Mouse (Mus musculus): Measurements from ENCODE around the gene Gm9573. TPM values are rescaled to one million over a fixed set of nuclear protein-coding genes. Genes with fewer than 3 reads are reported as not detected.

Gene Gm9573
- not detected for polyA plus RNA-seq (2015; fragmentation: Illumina TruSeq; extraction: RNeasy Lipid Tissue Mini Kit (QIAGEN cat#74804); ENCODE audit: insufficient read depth, low read depth, low replicate concordance)

GRCm38 (mm10) chr17:35626537-35626936 is at the start of gene Gm9573:
TSS of gene Gm9573 (minus strand) at chr17:35626637.

GRCm38 (mm10) chr17:35673416-35674035 is 47.1 kb upstream of the Gm9573 start, which contains the start of gene Gtf2h4:
TSS of gene Gtf2h4 (minus strand) at chr17:35673739.

GRCm38 (mm10) chr17:35667334-35668065 is 41.1 kb upstream of the Gm9573 start, which contains the start of gene Vars2:
TSS of gene Vars2 (minus strand) at chr17:35667592.

GRCm38 (mm10) chr17:35643609-35644236 is 17.3 kb upstream of the Gm9573 start, which contains the start of gene Mucl3:
TSS of gene Mucl3 (minus strand) at chr17:35643695.

GRCm38 (mm10) chr17:35601249-35601648 is 25.2 kb downstream of the Gm9573 start, which contains the start of gene Sfta2:
TSS of gene Sfta2 (plus strand) at chr17:35601549.

Other genes starting within 250 kb of the Gm9573 start
- gene H2-Q4, start 247.0 kb downstream of the Gm9573 start, polyA plus RNA-seq (2015; fragmentation: Illumina TruSeq; extraction: RNeasy Lipid Tissue Mini Kit (QIAGEN cat#74804); ENCODE audit: insufficient read depth, low read depth, low replicate concordance): 22.5 TPM
- 6.3 TPM for gene H2-Q6, start 201.8 kb downstream of the Gm9573 start, polyA plus RNA-seq (2015; fragmentation: Illumina TruSeq; extraction: RNeasy Lipid Tissue Mini Kit (QIAGEN cat#74804); ENCODE audit: insufficient read depth, low read depth, low replicate concordance)
- gene H2-Q7, start 187.5 kb downstream of the Gm9573 start, polyA plus RNA-seq (2015; fragmentation: Illumina TruSeq; extraction: RNeasy Lipid Tissue Mini Kit (QIAGEN cat#74804); ENCODE audit: insufficient read depth, low read depth, low replicate concordance): 8.5 TPM
- gene H2-Q10, start 156.5 kb downstream of the Gm9573 start, polyA plus RNA-seq (2015; fragmentation: Illumina TruSeq; extraction: RNeasy Lipid Tissue Mini Kit (QIAGEN cat#74804); ENCODE audit: insufficient read depth, low read depth, low replicate concordance): 0.96 TPM
- gene Pou5f1, start 120.6 kb downstream of the Gm9573 start, polyA plus RNA-seq (2015; fragmentation: Illumina TruSeq; extraction: RNeasy Lipid Tissue Mini Kit (QIAGEN cat#74804); ENCODE audit: insufficient read depth, low read depth, low replicate concordance): not detected
- gene Tcf19, start 109.8 kb downstream of the Gm9573 start, polyA plus RNA-seq (2015; fragmentation: Illumina TruSeq; extraction: RNeasy Lipid Tissue Mini Kit (QIAGEN cat#74804); ENCODE audit: insufficient read depth, low read depth, low replicate concordance): 1.3 TPM
- gene Cchcr1, start 109.5 kb downstream of the Gm9573 start, polyA plus RNA-seq (2015; fragmentation: Illumina TruSeq; extraction: RNeasy Lipid Tissue Mini Kit (QIAGEN cat#74804); ENCODE audit: insufficient read depth, low read depth, low replicate concordance): 3.6 TPM
- gene Psors1c2, start 93.4 kb downstream of the Gm9573 start, polyA plus RNA-seq (2015; fragmentation: Illumina TruSeq; extraction: RNeasy Lipid Tissue Mini Kit (QIAGEN cat#74804); ENCODE audit: insufficient read depth, low read depth, low replicate concordance): not detected
- not detected for gene Cdsn, start 74.5 kb downstream of the Gm9573 start, polyA plus RNA-seq (2015; fragmentation: Illumina TruSeq; extraction: RNeasy Lipid Tissue Mini Kit (QIAGEN cat#74804); ENCODE audit: insufficient read depth, low read depth, low replicate concordance)
- gene 2300002M23Rik, start 59.2 kb downstream of the Gm9573 start, polyA plus RNA-seq (2015; fragmentation: Illumina TruSeq; extraction: RNeasy Lipid Tissue Mini Kit (QIAGEN cat#74804); ENCODE audit: insufficient read depth, low read depth, low replicate concordance): not detected
- gene Sfta2, start 25.1 kb downstream of the Gm9573 start, polyA plus RNA-seq (2015; fragmentation: Illumina TruSeq; extraction: RNeasy Lipid Tissue Mini Kit (QIAGEN cat#74804); ENCODE audit: insufficient read depth, low read depth, low replicate concordance): not detected
- gene Mucl3, start 17.1 kb upstream of the Gm9573 start, polyA plus RNA-seq (2015; fragmentation: Illumina TruSeq; extraction: RNeasy Lipid Tissue Mini Kit (QIAGEN cat#74804); ENCODE audit: insufficient read depth, low read depth, low replicate concordance): not detected
- 5.8 TPM for gene Vars2, start 41.0 kb upstream of the Gm9573 start, polyA plus RNA-seq (2015; fragmentation: Illumina TruSeq; extraction: RNeasy Lipid Tissue Mini Kit (QIAGEN cat#74804); ENCODE audit: insufficient read depth, low read depth, low replicate concordance)
- 4.2 TPM for gene Gtf2h4, start 47.1 kb upstream of the Gm9573 start, polyA plus RNA-seq (2015; fragmentation: Illumina TruSeq; extraction: RNeasy Lipid Tissue Mini Kit (QIAGEN cat#74804); ENCODE audit: insufficient read depth, low read depth, low replicate concordance)
- 10.7 TPM for gene Ddr1, start 78.0 kb upstream of the Gm9573 start, polyA plus RNA-seq (2015; fragmentation: Illumina TruSeq; extraction: RNeasy Lipid Tissue Mini Kit (QIAGEN cat#74804); ENCODE audit: insufficient read depth, low read depth, low replicate concordance)
- gene Ier3, start 195.0 kb upstream of the Gm9573 start, polyA plus RNA-seq (2015; fragmentation: Illumina TruSeq; extraction: RNeasy Lipid Tissue Mini Kit (QIAGEN cat#74804); ENCODE audit: insufficient read depth, low read depth, low replicate concordance): 6.9 TPM
- gene Flot1, start 196.6 kb upstream of the Gm9573 start, polyA plus RNA-seq (2015; fragmentation: Illumina TruSeq; extraction: RNeasy Lipid Tissue Mini Kit (QIAGEN cat#74804); ENCODE audit: insufficient read depth, low read depth, low replicate concordance): 16.0 TPM
- 29.3 TPM for gene Tubb5, start 211.7 kb upstream of the Gm9573 start, polyA plus RNA-seq (2015; fragmentation: Illumina TruSeq; extraction: RNeasy Lipid Tissue Mini Kit (QIAGEN cat#74804); ENCODE audit: insufficient read depth, low read depth, low replicate concordance)
- 2.3 TPM for gene Mdc1, start 214.9 kb upstream of the Gm9573 start, polyA plus RNA-seq (2015; fragmentation: Illumina TruSeq; extraction: RNeasy Lipid Tissue Mini Kit (QIAGEN cat#74804); ENCODE audit: insufficient read depth, low read depth, low replicate concordance)
- 0.76 TPM for gene Nrm, start 234.7 kb upstream of the Gm9573 start, polyA plus RNA-seq (2015; fragmentation: Illumina TruSeq; extraction: RNeasy Lipid Tissue Mini Kit (QIAGEN cat#74804); ENCODE audit: insufficient read depth, low read depth, low replicate concordance)
- 9.8 TPM for gene Ppp1r18, start 239.0 kb upstream of the Gm9573 start, polyA plus RNA-seq (2015; fragmentation: Illumina TruSeq; extraction: RNeasy Lipid Tissue Mini Kit (QIAGEN cat#74804); ENCODE audit: insufficient read depth, low read depth, low replicate concordance)

All from pancreas, adult 10 weeks (tissue).